Mouse (Mus musculus) myocyte (in vitro differentiated cells): ENCODE measurements around the gene Ppp2r5b.

Source experiments
- POLR2A ChIP-seq: IDR thresholded peaks from one replicate; pipeline ENCODE4 v1.6.1; 2011; ENCODE audit warnings: low read depth, mild to moderate bottlenecking, control low read depth, moderate library complexity; ENCODE audit not compliant: insufficient read length
- POLR2AphosphoS2 ChIP-seq: IDR thresholded peaks from one replicate; pipeline ENCODE4 v1.6.1; 2011; ENCODE audit warnings: low read depth, control low read depth; ENCODE audit not compliant: insufficient read length
- SRF ChIP-seq: IDR thresholded peaks from one replicate; pipeline ENCODE4 v1.6.1; 2011; ENCODE audit warnings: low read depth; ENCODE audit not compliant: control insufficient read depth, insufficient read length
- TCF3 ChIP-seq: IDR thresholded peaks from one replicate; pipeline ENCODE4 v1.6.1; 2011; ENCODE audit warnings: low read depth, control low read depth; ENCODE audit not compliant: insufficient read length
- USF1 ChIP-seq: IDR thresholded peaks from one replicate; pipeline ENCODE4 v1.6.1; 2011; ENCODE audit warnings: low read depth, mild to moderate bottlenecking, control low read depth, moderate library complexity

DNA sequence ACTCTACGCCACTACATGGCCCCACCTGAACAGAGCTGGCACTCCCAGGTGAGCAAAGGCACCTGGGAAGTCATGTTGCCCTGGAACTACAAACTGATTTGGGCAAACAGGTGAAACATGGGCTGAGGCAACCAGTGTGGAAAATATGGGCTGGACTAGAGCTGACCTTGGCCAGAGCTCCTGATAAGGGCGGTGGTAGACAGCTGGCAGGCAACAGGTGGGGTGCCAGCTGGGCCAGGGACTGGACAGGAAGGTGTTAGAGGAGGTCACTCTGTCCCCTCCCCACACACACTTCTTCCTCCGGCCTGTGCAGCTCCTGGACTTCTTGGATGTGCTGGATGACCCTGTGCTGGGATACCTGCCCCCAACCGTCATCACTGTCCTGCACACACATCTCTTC is 17.3 kb upstream of the Ppp2r5b start:
- no peak for TF ChIP-seq POLR2A
- no peak for TF ChIP-seq USF1
- TF ChIP-seq POLR2AphosphoS2, result no peak
- no peak for TF ChIP-seq SRF
- TF ChIP-seq TCF3, result peak; percentile 41
